Mouse (Mus musculus): ENCODE data around the gene Bud13.
"Not testable (repeated sequence)": the region's sequence is repeated elsewhere in the genome, so short reads cannot be mapped to it uniquely, and the experiment has no call there.

Bud13 gene

GRCm38 (mm10) chr9:46302142-46302541 is 19.3 kb downstream of the Bud13 start:
- no peak for DNase-seq (ENCODE audit: low spot score)

- DNase-seq (ENCODE audit: low spot score): no peak
These were observed 26.3 kb downstream of the Bud13 start for GRCm38 (mm10) chr9:46309121-46309520.

GRCm38 (mm10) chr9:46314507-46314906 is 31.7 kb downstream of the Bud13 start:
- no peak for DNase-seq (ENCODE audit: low spot score)

- no peak for DNase-seq (ENCODE audit: low spot score)
These were observed 32.1 kb downstream of the Bud13 start for GRCm38 (mm10) chr9:46314921-46315320.

- DNase-seq (ENCODE audit: low spot score): no peak
These were observed 33.1 kb downstream of the Bud13 start for GRCm38 (mm10) chr9:46315807-46316365.

GRCm38 (mm10) chr9:46316388-46316787 is 33.6 kb downstream of the Bud13 start:
- DNase-seq (ENCODE audit: low spot score): no peak

- no peak for DNase-seq (ENCODE audit: low spot score)
These were observed 34.1 kb downstream of the Bud13 start for GRCm38 (mm10) chr9:46316909-46317308.

- no peak for DNase-seq (ENCODE audit: low spot score)
These were observed 35.1 kb downstream of the Bud13 start for GRCm38 (mm10) chr9:46317957-46318356.

- not testable (repeated sequence) for DNase-seq (ENCODE audit: low spot score)
These were observed 37.1 kb downstream of the Bud13 start, which contains the start of gene 4931429L15Rik for GRCm38 (mm10) chr9:46319886-46320285. Gene 4931429L15Rik (minus strand): TSS chr9:46319986.

GRCm38 (mm10) chr9:46320461-46320860 is 37.7 kb downstream of the Bud13 start:
- DNase-seq (ENCODE audit: low spot score): no peak

- no peak for DNase-seq (ENCODE audit: low spot score)
These were observed 44.0 kb downstream of the Bud13 start for GRCm38 (mm10) chr9:46326694-46327405.

- no peak for DNase-seq (ENCODE audit: low spot score)
These were observed 45.1 kb downstream of the Bud13 start for GRCm38 (mm10) chr9:46327706-46328571.

- DNase-seq (ENCODE audit: low spot score): no peak
These were observed 45.9 kb downstream of the Bud13 start for GRCm38 (mm10) chr9:46328572-46329249.

GRCm38 (mm10) chr9:46329250-46329648 is 46.4 kb downstream of the Bud13 start:
- DNase-seq (ENCODE audit: low spot score): no peak

GRCm38 (mm10) chr9:46329801-46330585 is 47.2 kb downstream of the Bud13 start:
- peak; percentile 4 for DNase-seq (ENCODE audit: low spot score)

GRCm38 (mm10) chr9:46330586-46330895 is 47.7 kb downstream of the Bud13 start:
- no peak for DNase-seq (ENCODE audit: low spot score)

- no peak for DNase-seq (ENCODE audit: low spot score)
These were observed 48.5 kb downstream of the Bud13 start for GRCm38 (mm10) chr9:46331301-46331700.

GRCm38 (mm10) chr9:46334471-46335025 is 51.7 kb downstream of the Bud13 start:
- peak; percentile 6 for DNase-seq (ENCODE audit: low spot score)

GRCm38 (mm10) chr9:46335461-46335995 is 52.7 kb downstream of the Bud13 start:
- peak; percentile 1 for DNase-seq (ENCODE audit: low spot score)

GRCm38 (mm10) chr9:46336294-46336693 is 53.5 kb downstream of the Bud13 start:
- DNase-seq (ENCODE audit: low spot score): not testable (repeated sequence)

- DNase-seq (ENCODE audit: low spot score): no peak
These were observed 54.5 kb downstream of the Bud13 start for GRCm38 (mm10) chr9:46337331-46337730.

All from urinary bladder, postnatal 10 days (tissue).